Mouse (Mus musculus) G1E (cell line): ENCODE data around the gene Kansl1l.

ENCODE experiments used
- CTCF ChIP-seq: IDR thresholded peaks from 2 replicates; pipeline ENCODE4 v1.5.1; 2012; ENCODE audit warnings: low read depth, low read length, inconsistent platforms, mixed read lengths
- POLR2AphosphoS5 ChIP-seq: IDR thresholded peaks from 2 replicates; pipeline ENCODE4 v1.6.1; 2012; ENCODE audit warnings: low read depth, low read length, inconsistent platforms; ENCODE audit not compliant: insufficient replicate concordance
- TAL1 ChIP-seq: conservative IDR thresholded peaks from 2 replicates; pipeline ENCODE4 v1.6.1; 2012; ENCODE audit warnings: low read depth, low read length, inconsistent platforms, mixed read lengths

GRCm38 (mm10) chr1:66847506-66847905 is 30.1 kb upstream of the Kansl1l start:
- no peak for TF ChIP-seq TAL1
- no peak for TF ChIP-seq CTCF
- no peak for TF ChIP-seq POLR2AphosphoS5
